In genomic region chr16:20413870-20414331, GRCm38 (mm10) we compare ENCODE assay signal across 15 mouse cellular contexts. TPM values are rescaled to one million over a fixed set of nuclear protein-coding genes. Genes with fewer than 3 reads are reported as not detected.
DNase-seq lines count a peak whose midpoint lies in the region; ATAC-seq and TF ChIP-seq lines count a peak whose summit lies in the region.
"Had no signal": no experiment of that assay in that cellular context is flagged by ENCODE, and none has a peak within 500 bp of the region (broad histone marks: within the 10 kb centered on the region; RNA-seq: fewer than 3 reads in every experiment).

No protein-coding gene starts in this region.

- H3K27me3 ChIP-seq in heart, embryonic 12.5 days (replicated peaks) = no peaks in the 10 kb centered on the region
- no peaks in the 10 kb centered on the region for H3K27me3 ChIP-seq in forebrain, postnatal 0 days (ENCODE audit: insufficient read depth, low read length)
- H3K27me3 ChIP-seq: embryonic facial prominence, embryonic 13.5 days; forebrain, embryonic 13.5 days; limb, embryonic 13.5 days had no signal

- H3K4me3 ChIP-seq in heart, embryonic 12.5 days = no peak overlapping the region
- H3K4me3 ChIP-seq in forebrain, postnatal 0 days (ENCODE audit: low read depth, low read length) = no peak overlapping the region
- H3K4me3 ChIP-seq: embryonic facial prominence, embryonic 13.5 days; forebrain, embryonic 13.5 days; limb, embryonic 13.5 days had no signal

- no peak overlapping the region for H3K9ac ChIP-seq in heart, embryonic 12.5 days
- H3K9ac ChIP-seq in forebrain, postnatal 0 days = no peak overlapping the region
- H3K9ac ChIP-seq: embryonic facial prominence, embryonic 13.5 days; forebrain, embryonic 13.5 days; limb, embryonic 13.5 days had no signal

- no peak overlapping the region for H3K27ac ChIP-seq in heart, embryonic 12.5 days (ENCODE audit: poor library complexity, severe bottlenecking)
- no peak overlapping the region for H3K27ac ChIP-seq in forebrain, postnatal 0 days (ENCODE audit: low read depth, low read length)
- H3K27ac ChIP-seq: embryonic facial prominence, embryonic 13.5 days; forebrain, embryonic 13.5 days; hindbrain, postnatal 0 days; limb, embryonic 13.5 days had no signal

- WGBS in heart, embryonic 12.5 days = 60% methylated on average over 2 of the region's 2 CpGs
- WGBS in forebrain, postnatal 0 days = 85% methylated on average over 2 of the region's 2 CpGs

- no peak for ATAC-seq in heart, embryonic 12.5 days (ENCODE audit: insufficient number of reproducible peaks, low FRiP score)
- no peak for ATAC-seq in forebrain, postnatal 0 days
- ATAC-seq: forebrain, embryonic 13.5 days; hindbrain, postnatal 0 days had no signal

- H3K36me3 ChIP-seq in heart, embryonic 12.5 days = peaks cover 20% of the 10 kb centered on the region
- H3K36me3 ChIP-seq in forebrain, postnatal 0 days (ENCODE audit: insufficient read depth) = peaks cover 27% of the 10 kb centered on the region; the same call in 1 of the 2 replicates

- H3K4me2 ChIP-seq in heart, embryonic 12.5 days = no peak overlapping the region
- H3K4me2 ChIP-seq in forebrain, postnatal 0 days (ENCODE audit: low read depth) = no peak overlapping the region
- H3K4me2 ChIP-seq: embryonic facial prominence, embryonic 13.5 days; forebrain, embryonic 13.5 days; limb, embryonic 13.5 days had no signal

- no peak for TF ChIP-seq CTCF in forebrain, postnatal 0 days (IDR thresholded peaks at IDR 0.05; ENCODE audit: low read depth)

- peaks cover 17% of the 10 kb centered on the region for H3K4me1 ChIP-seq in heart, embryonic 12.5 days (replicated peaks)
- H3K4me1 ChIP-seq in forebrain, postnatal 0 days (ENCODE audit: insufficient read depth) = no peaks in the 10 kb centered on the region
- H3K4me1 ChIP-seq: forebrain, embryonic 13.5 days; limb, embryonic 13.5 days had no signal

- H3K9me3 ChIP-seq in heart, embryonic 12.5 days (replicated peaks) = no peaks in the 10 kb centered on the region
- H3K9me3 ChIP-seq in forebrain, postnatal 0 days (ENCODE audit: low read length) = no peaks in the 10 kb centered on the region
- H3K9me3 ChIP-seq: embryonic facial prominence, embryonic 13.5 days; forebrain, embryonic 13.5 days; limb, embryonic 13.5 days had no signal

- peak; percentile 90 for DNase-seq in heart, adult 11 months
- peak; percentile 9 for DNase-seq in CD4-positive helper T cell, adult 2 months (ENCODE audit: low read depth, low spot score)
- peak; percentile 21 for DNase-seq in fat pad, adult 2 months (ENCODE audit: extremely low read depth, low read depth, low spot score)
- peak; percentile 76 for DNase-seq in lung, postnatal 36 days
- no peak for DNase-seq in forebrain, postnatal 0 days
- DNase-seq in adipocyte (ENCODE audit: low spot score) = no peak
- no peak for DNase-seq in kidney, postnatal 36 days
- DNase-seq: gastrocnemius, postnatal 25 days; kidney, postnatal 10 days; layer of hippocampus, postnatal 36 days had no signal

RNA-seq across cellular contexts. Expression of gene Abcc5, which starts 12.3 kb away (rescaled TPM):
- 86.0 and 94.9 TPM in 2 replicates for polyA plus RNA-seq in heart, embryonic 12.5 days (2016; fragmentation: Nextera tagmentation; extraction: Ambion mirVana)
- 74.3 and 79.8 TPM in 2 replicates for total RNA-seq in forebrain, postnatal 0 days (2014; rRNA removed)
- polyA plus RNA-seq in forebrain, postnatal 0 days (2015; fragmentation: Nextera tagmentation; extraction: Ambion mirVana) = 58.7 and 71.6 TPM in 2 replicates

Comparison
In these comparisons a context has a peak if more than half of its experiments do, and no peak if none do; other contexts are left out.
1. DNase-seq: peak in heart, adult 11 months (single experiment), CD4-positive helper T cell, adult 2 months (single experiment), fat pad, adult 2 months (single experiment) and lung, postnatal 36 days (single experiment); none in forebrain, postnatal 0 days (single experiment), adipocyte (single experiment) and kidney, postnatal 36 days (0 of 2).